Mouse (Mus musculus): Measurements from ENCODE around the gene Sigirr.

GRCm38 (mm10) chr7:141146043-141146595, 45.7 kb upstream of the Sigirr start:
- TF ChIP-seq CTCF (IDR thresholded peaks at IDR 0.05; ENCODE audit: low read depth): no peak
- TF ChIP-seq EP300 (IDR thresholded peaks at IDR 0.05; ENCODE audit: low read depth): no peak; the same call in 1 of the 2 replicates
